Mouse (Mus musculus): Measurements from ENCODE around the gene Rilp. TPM values are rescaled to one million over a fixed set of nuclear protein-coding genes. Genes with fewer than 3 reads are reported as not detected.
A peak's percentile ranks its signal among the peaks of the same experiment; 100 is the strongest.

Gene Rilp
- total and polyA plus RNA-seq, 3 experiments: 0.19 to 0.65 TPM; not detected in 1

- Histone ChIP-seq H3K36me3 (ENCODE audit: control insufficient read depth in 1 of 2, insufficient read depth in 2 of 2, low read length in 2 of 2) (peaks cover 0 to 16% of the 10 kb centered on the region in 2 experiments; a peak in 2 of 4 replicates), H3K27me3 (ENCODE audit: control insufficient read depth in 1 of 2, insufficient read depth in 2 of 2, low read length in 2 of 2) (no peaks in the 10 kb centered on the region), H3K4me3 (ENCODE audit: control insufficient read depth in 1 of 2, insufficient read depth in 1 of 2, low read depth in 2 of 2, low read length in 2 of 2) (no peak overlapping the region), H3K4me1 (ENCODE audit: control insufficient read depth in 1 of 2, insufficient read depth in 2 of 2, low read length in 2 of 2) (peaks cover 3 to 20% of the 10 kb centered on the region in 2 experiments), H3K9me3 (replicated peaks; ENCODE audit: insufficient read depth, low read length) (no peaks in the 10 kb centered on the region), H3K27ac (ENCODE audit: control insufficient read depth, low read depth, low read length) (no peak overlapping the region), H3K79me2 (ENCODE audit: control insufficient read depth, insufficient read depth, low read length, poor library complexity) (no peaks in the 10 kb centered on the region), H3K9ac (ENCODE audit: control insufficient read depth, low read depth, low read length, poor library complexity, severe bottlenecking) (no peak overlapping the region)
- no peak for TF ChIP-seq HCFC1 (IDR thresholded peaks at IDR 0.05; ENCODE audit: low read depth, low read length)
- no peak for DNase-seq (ENCODE audit: low read depth, low spot score)
Observed at GRCm38 (mm10) chr11:75469261-75469660, 40.6 kb upstream of the Rilp start.

- no peaks in the 10 kb centered on the region for H3K9me3 ChIP-seq (replicated peaks; ENCODE audit: insufficient read depth, low read length)
- peaks cover 0 to 16% of the 10 kb centered on the region in 2 experiments; a peak in 2 of 4 replicates for H3K36me3 ChIP-seq (ENCODE audit: control insufficient read depth in 1 of 2, insufficient read depth in 2 of 2, low read length in 2 of 2)
- peaks cover 3 to 20% of the 10 kb centered on the region in 2 experiments for H3K4me1 ChIP-seq (ENCODE audit: control insufficient read depth in 1 of 2, insufficient read depth in 2 of 2, low read length in 2 of 2)
- no peak overlapping the region for H3K27ac ChIP-seq (ENCODE audit: control insufficient read depth, low read depth, low read length)
- no peak overlapping the region for H3K9ac ChIP-seq (ENCODE audit: control insufficient read depth, low read depth, low read length, poor library complexity, severe bottlenecking)
- H3K4me3 ChIP-seq (ENCODE audit: control insufficient read depth in 1 of 2, insufficient read depth in 1 of 2, low read depth in 2 of 2, low read length in 2 of 2): no peak overlapping the region
- peak; percentile 28 for DNase-seq (ENCODE audit: low read depth, low spot score)
- no peaks in the 10 kb centered on the region for H3K27me3 ChIP-seq (ENCODE audit: control insufficient read depth in 1 of 2, insufficient read depth in 2 of 2, low read length in 2 of 2)
- no peaks in the 10 kb centered on the region for H3K79me2 ChIP-seq (ENCODE audit: control insufficient read depth, insufficient read depth, low read length, poor library complexity)
- no peak for TF ChIP-seq USF2 (IDR thresholded peaks at IDR 0.05; ENCODE audit: borderline replicate concordance in 1 of 2, insufficient read depth in 1 of 2, low read depth in 1 of 2, low read length in 2 of 2)
- 0 out of 2 replicates have a peak, but pooled peaks have one; percentile 16 for TF ChIP-seq GATA1 (IDR thresholded peaks at IDR 0.05; ENCODE audit: low read depth, low read length)
- TF ChIP-seq ETS1 (IDR thresholded peaks at IDR 0.05; ENCODE audit: low read depth, low read length): no peak
Observed at GRCm38 (mm10) chr11:75470675-75471074, 39.2 kb upstream of the Rilp start.

GRCm38 (mm10) chr11:75472469-75473081, 37.3 kb upstream of the Rilp start:
- H3K9ac ChIP-seq (ENCODE audit: control insufficient read depth, low read depth, low read length, poor library complexity, severe bottlenecking): peak overlapping the region; percentile 57
- TF ChIP-seq MAZ (IDR thresholded peaks at IDR 0.05; ENCODE audit: low read depth, low read length) (no peak), UBTF (IDR thresholded peaks at IDR 0.05; ENCODE audit: borderline replicate concordance, insufficient read depth, low read depth, low read length) (no peak), KAT2A (conservative IDR thresholded peaks at IDR 0.05; ENCODE audit: low read depth, low read length) (no peak), ELF1 (IDR thresholded peaks at IDR 0.05; ENCODE audit: low read depth, low read length) (0 out of 2 replicates have a peak, but pooled peaks have one; percentile 36), MXI1 (IDR thresholded peaks at IDR 0.05; ENCODE audit: low read depth, low read length) (peak; percentile 60; the same call in 1 of the 2 replicates), EP300 (IDR thresholded peaks at IDR 0.05; ENCODE audit: low read depth in 1 of 2, low read length in 2 of 2) (peak; percentile 59 to 77), MAX (IDR thresholded peaks at IDR 0.05; ENCODE audit: low read length) (no peak), ZMIZ1 (IDR thresholded peaks at IDR 0.05; ENCODE audit: low read depth, low read length) (no peak), BHLHE40 (IDR thresholded peaks at IDR 0.05; ENCODE audit: borderline replicate concordance, low read depth, low read length) (no peak), TAL1 (IDR thresholded peaks at IDR 0.05; ENCODE audit: low read length) (0 out of 2 replicates have a peak, but pooled peaks have one; percentile 10), MYB (IDR thresholded peaks at IDR 0.05; ENCODE audit: low read depth, low read length) (no peak), GATA1 (IDR thresholded peaks at IDR 0.05; ENCODE audit: low read depth, low read length) (peak; percentile 91), E2F4 (IDR thresholded peaks at IDR 0.05; ENCODE audit: borderline replicate concordance, low read depth, low read length) (no peak; the same call in 1 of the 2 replicates), SIN3A (IDR thresholded peaks at IDR 0.05; ENCODE audit: low read length) (peak; percentile 73), TBP (IDR thresholded peaks at IDR 0.05; ENCODE audit: low read depth, low read length) (peak; percentile 64; the same call in 1 of the 2 replicates), JUND (IDR thresholded peaks at IDR 0.05; ENCODE audit: low read depth, low read length) (peak; percentile 87), CHD2 (IDR thresholded peaks at IDR 0.05; ENCODE audit: low read length) (no peak), RAD21 (IDR thresholded peaks at IDR 0.05; ENCODE audit: low read depth, low read length) (no peak), USF1 (IDR thresholded peaks at IDR 0.05; ENCODE audit: low read depth, low read length) (peak; percentile 6; the same call in 1 of the 2 replicates), NRF1 (IDR thresholded peaks at IDR 0.05; ENCODE audit: insufficient read depth, low read depth, low read length, poor library complexity, severe bottlenecking) (no peak), CHD1 (IDR thresholded peaks at IDR 0.05; ENCODE audit: low read depth, low read length) (no peak; the same call in 1 of the 2 replicates)

More at GRCm38 (mm10) chr11:75472469-75473081, 37.3 kb upstream of the Rilp start:
- H3K9me3 ChIP-seq (replicated peaks; ENCODE audit: insufficient read depth, low read length): no peaks in the 10 kb centered on the region
- H3K4me1 ChIP-seq (ENCODE audit: control insufficient read depth in 1 of 2, insufficient read depth in 2 of 2, low read length in 2 of 2): peaks cover 3 to 20% of the 10 kb centered on the region in 2 experiments
- H3K27ac ChIP-seq (ENCODE audit: control insufficient read depth, low read depth, low read length): peak overlapping the region; percentile 45
- DNase-seq (ENCODE audit: low read depth, low spot score): peak; percentile 90
- no peaks in the 10 kb centered on the region for H3K79me2 ChIP-seq (ENCODE audit: control insufficient read depth, insufficient read depth, low read length, poor library complexity)
- H3K27me3 ChIP-seq (ENCODE audit: control insufficient read depth in 1 of 2, insufficient read depth in 2 of 2, low read length in 2 of 2): no peaks in the 10 kb centered on the region
- peak overlapping the region; percentile 8 to 33 for H3K4me3 ChIP-seq (ENCODE audit: control insufficient read depth in 1 of 2, insufficient read depth in 1 of 2, low read depth in 2 of 2, low read length in 2 of 2)
- peaks cover 0 to 16% of the 10 kb centered on the region in 2 experiments; a peak in 2 of 4 replicates for H3K36me3 ChIP-seq (ENCODE audit: control insufficient read depth in 1 of 2, insufficient read depth in 2 of 2, low read length in 2 of 2)

Measured in MEL (cell line).